Mouse (Mus musculus) forebrain, postnatal 0 days (tissue): ENCODE data around the gene Fam227b. TPM values are rescaled to one million over a fixed set of nuclear protein-coding genes. Genes with fewer than 3 reads are reported as not detected.

Experiments used
- ATAC-seq: fragments of 200-750 bp; cut with Nextera tagmentation; 2 replicates; pipeline ENCODE4 v1.8.0; 2017; ENCODE audit warnings: mild to moderate bottlenecking, moderate library complexity
- DNase-seq: peaks from one replicate; pipeline ENCODE4 v3.0.0-alpha.2; 2015
- H3K27ac ChIP-seq: fragments of 300-500 bp; sonication (generic); 2 replicates; pipeline ENCODE4 v1.5.1; 2014; ENCODE audit warnings: low read depth, mild to moderate bottlenecking, antibody characterized with exemption, low read length, moderate library complexity, mixed read lengths
- H3K27me3 ChIP-seq: fragments of 300-500 bp; sonication (generic); 2 replicates; pipeline ENCODE4 v1.6.1; 2014; ENCODE audit warnings: mild to moderate bottlenecking, low read length, mixed read lengths; ENCODE audit not compliant: insufficient read depth
- H3K36me3 ChIP-seq: fragments of 300-500 bp; sonication (generic); 2 replicates; pipeline ENCODE4 v1.6.1; 2014; ENCODE audit warnings: mild to moderate bottlenecking, moderate library complexity; ENCODE audit not compliant: insufficient read depth
- H3K4me1 ChIP-seq: fragments of 300-500 bp; sonication (generic); 2 replicates; pipeline ENCODE4 v1.6.1; 2014; ENCODE audit warnings: antibody characterized with exemption; ENCODE audit not compliant: insufficient read depth
- H3K4me2 ChIP-seq: fragments of 300-500 bp; sonication (generic); 2 replicates; pipeline ENCODE4 v1.6.1; 2014; ENCODE audit warnings: low read depth, mild to moderate bottlenecking, moderate library complexity
- H3K4me3 ChIP-seq: fragments of 300-500 bp; sonication (generic); 2 replicates; pipeline ENCODE4 v1.5.1; 2014; ENCODE audit warnings: low read depth, low read length, mixed read lengths
- H3K9ac ChIP-seq: fragments of 300-500 bp; sonication (generic); 2 replicates; pipeline ENCODE4 v1.6.1; 2014; ENCODE audit warnings: mild to moderate bottlenecking
- H3K9me3 ChIP-seq: fragments of 300-500 bp; sonication (generic); 2 replicates; pipeline ENCODE4 v1.6.1; 2016; ENCODE audit warnings: low read length
- CTCF ChIP-seq: sonication (generic); IDR thresholded peaks from 2 replicates; pipeline ENCODE4 v1.5.1; 2016; ENCODE audit warnings: antibody characterized with exemption, control low read depth, low read depth
- WGBS: fragments of 180-500 bp; shearing (Covaris S2); extraction: QIAGEN DNeasy Blood & Tissue Kit; methylation state at CpG from one replicate; pipeline ENCODE4 v1.1.7; 2014; 5-methylcytosine and 5-hydroxymethylcytosine counted together
- polyA plus RNA-seq: library from polyadenylated mRNA; unstranded; fragments of >200 nt; fragmentation: Nextera tagmentation; extraction: Ambion mirVana; gene quantifications from 2 replicates; pipeline ENCODE4 v1.2.1, GENCODE M21; 2015
- total RNA-seq: library from RNA; depleted of rRNA; stranded (reverse); fragments of >200 nt; gene quantifications from 2 replicates; pipeline ENCODE4 v1.2.3, GENCODE M21; 2014

The Fam227b gene
- total and polyA plus RNA-seq, 2 experiments from 2014 or later, result not detected

DNA sequence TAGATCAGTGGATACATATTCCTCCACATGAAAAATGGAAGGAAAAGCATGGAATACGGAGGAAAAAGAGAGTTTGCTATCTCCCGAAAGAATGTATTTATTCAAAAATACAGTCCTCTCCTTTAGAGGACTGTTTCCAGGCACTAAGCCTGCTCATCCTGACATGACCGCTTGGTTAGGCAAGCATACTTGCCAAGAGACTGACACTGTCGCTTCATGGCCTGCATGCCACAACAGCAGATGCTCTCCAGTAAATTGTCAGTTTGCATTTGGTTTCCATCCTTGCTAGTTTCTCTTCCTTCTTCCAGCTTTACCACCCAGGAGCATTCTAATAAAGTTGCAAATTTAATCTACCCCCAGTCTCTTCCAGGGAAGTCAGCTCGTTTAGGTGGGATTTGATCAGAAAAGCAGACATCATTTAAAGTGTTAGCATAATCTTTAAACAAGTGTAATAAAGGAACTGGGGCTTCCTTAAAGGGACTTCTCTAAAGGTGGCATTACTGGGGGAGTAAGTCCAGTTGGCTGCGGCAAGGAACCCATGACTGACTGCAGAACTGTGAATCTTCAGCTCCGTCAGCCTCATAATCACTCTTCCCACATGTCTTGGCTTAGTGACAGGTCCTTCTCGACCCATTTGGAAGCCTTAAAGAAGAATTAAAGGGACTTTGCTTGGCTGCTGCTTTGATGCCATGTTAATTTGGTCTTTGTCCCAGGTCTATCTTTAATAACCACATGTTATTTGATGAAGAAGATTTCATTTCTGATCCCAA, 15.2 kb upstream of the Fam227b start:
- TF ChIP-seq CTCF, result no peak
- WGBS, result 75% methylated on average over 8 of the region's 8 CpGs
- Histone ChIP-seq H3K27me3 (no peaks in the 10 kb centered on the region), H3K4me2 (no peak overlapping the region), H3K4me3 (no peak overlapping the region), H3K36me3 (peaks cover 13% of the 10 kb centered on the region), H3K9me3 (no peaks in the 10 kb centered on the region), H3K4me1 (no peaks in the 10 kb centered on the region), H3K27ac (no peak overlapping the region), H3K9ac (no peak overlapping the region)
- DNase-seq, result no peak
- no peak for ATAC-seq

DNA sequence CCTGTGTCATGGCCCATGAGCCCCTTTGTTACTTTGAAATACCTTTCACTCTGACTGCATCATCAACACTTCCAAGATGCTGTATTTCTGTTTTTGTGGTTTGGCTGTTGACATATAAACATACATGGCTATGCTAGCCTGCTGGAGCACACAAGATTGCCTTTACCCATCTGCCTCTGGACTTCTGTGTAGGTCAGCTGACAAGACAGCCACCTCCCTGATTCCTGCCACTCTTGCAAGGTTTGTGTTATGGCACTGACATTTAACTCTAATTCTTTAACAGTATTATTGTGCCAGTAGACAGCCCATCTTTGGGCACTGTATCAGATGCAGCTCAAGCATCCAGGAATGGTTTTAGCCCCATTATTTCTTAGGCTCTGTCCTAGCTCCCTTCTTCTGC, 14.5 kb upstream of the Fam227b start:
- no peak for TF ChIP-seq CTCF
- Histone ChIP-seq H3K27ac (no peak overlapping the region), H3K4me2 (no peak overlapping the region), H3K4me1 (no peaks in the 10 kb centered on the region), H3K27me3 (no peaks in the 10 kb centered on the region), H3K4me3 (no peak overlapping the region), H3K9ac (no peak overlapping the region), H3K9me3 (no peaks in the 10 kb centered on the region), H3K36me3 (peaks cover 19% of the 10 kb centered on the region)
- DNase-seq (no peak), ATAC-seq (no peak)

- DNase-seq (no peak), ATAC-seq (no peak)
- WGBS, result 97% methylated on average over 5 of the region's 5 CpGs
- no peak overlapping the region for H3K4me2 ChIP-seq
- no peak overlapping the region for H3K4me3 ChIP-seq
- no peaks in the 10 kb centered on the region for H3K9me3 ChIP-seq
- no peaks in the 10 kb centered on the region for H3K27me3 ChIP-seq
- H3K4me1 ChIP-seq, result no peaks in the 10 kb centered on the region
- H3K36me3 ChIP-seq, result peaks cover 25% of the 10 kb centered on the region
- TF ChIP-seq CTCF, result no peak
- no peak overlapping the region for H3K27ac ChIP-seq
- no peak overlapping the region for H3K9ac ChIP-seq
Observed at GRCm38 (mm10) chr2:126165277-126166018, 13.6 kb upstream of the Fam227b start.

- Histone ChIP-seq H3K4me1 (peaks cover 1% of the 10 kb centered on the region; the same call in 1 of the 2 replicates), H3K9me3 (no peaks in the 10 kb centered on the region), H3K27me3 (no peaks in the 10 kb centered on the region), H3K9ac (no peak overlapping the region), H3K36me3 (no peaks in the 10 kb centered on the region), H3K27ac (no peak overlapping the region), H3K4me3 (no peak overlapping the region), H3K4me2 (no peak overlapping the region)
- ATAC-seq, result no peak
- DNase-seq, result no peak
- no peak for TF ChIP-seq CTCF
Observed at GRCm38 (mm10) chr2:126147723-126148122, 4.1 kb downstream of the Fam227b start.

DNA sequence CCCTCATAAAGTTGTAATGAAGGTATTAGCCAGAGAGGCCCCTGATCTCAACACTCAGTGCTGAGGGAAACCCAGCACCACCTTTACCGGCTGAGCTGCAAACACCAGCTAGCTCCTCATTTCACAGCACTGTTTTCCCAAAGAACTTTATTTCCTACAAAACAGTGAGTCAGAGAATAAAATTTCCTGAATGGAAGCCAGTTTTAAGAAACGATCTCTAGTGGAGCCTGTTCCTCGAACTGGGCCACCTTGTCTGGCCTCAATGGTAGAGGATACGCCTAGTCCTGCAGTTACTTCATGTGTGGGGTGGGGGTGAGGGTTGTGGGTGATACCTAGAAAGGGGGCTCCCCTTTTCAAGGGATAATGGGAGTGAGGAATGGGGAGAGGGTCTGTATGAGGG, 57.2 kb downstream of the Fam227b start:
- Histone ChIP-seq H3K36me3 (no peaks in the 10 kb centered on the region), H3K4me2 (no peak overlapping the region), H3K9ac (no peak overlapping the region), H3K27me3 (no peaks in the 10 kb centered on the region), H3K9me3 (no peaks in the 10 kb centered on the region), H3K4me3 (no peak overlapping the region), H3K4me1 (no peaks in the 10 kb centered on the region), H3K27ac (no peak overlapping the region)
- DNase-seq (no peak), ATAC-seq (no peak)
- no peak for TF ChIP-seq CTCF
- 89% methylated on average over 4 of the region's 4 CpGs for whole genome bisulfite sequencing

DNA sequence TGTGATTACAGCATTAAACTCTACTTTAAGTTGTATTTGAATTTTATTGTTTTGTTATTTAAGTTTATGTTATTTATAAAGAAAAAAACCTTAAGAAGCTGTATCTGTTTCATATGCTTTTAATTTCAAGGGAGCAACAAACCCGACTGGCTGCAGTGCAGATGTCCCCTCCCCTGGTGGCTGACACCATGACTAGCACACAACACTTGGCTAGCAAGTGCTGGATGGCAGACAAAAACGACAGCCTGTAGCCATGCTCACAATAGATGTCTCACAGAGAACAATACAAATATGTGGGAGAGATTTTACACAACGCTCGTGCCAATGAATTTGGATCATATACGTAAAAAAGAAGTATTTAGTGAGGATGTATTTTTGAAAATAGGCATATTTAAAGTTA, 61.4 kb downstream of the Fam227b start:
- 55% methylated on average over 5 of the region's 5 CpGs for WGBS
- Histone ChIP-seq H3K4me1 (no peaks in the 10 kb centered on the region), H3K4me2 (no peak overlapping the region), H3K9me3 (no peaks in the 10 kb centered on the region), H3K9ac (no peak overlapping the region), H3K36me3 (no peaks in the 10 kb centered on the region), H3K27ac (no peak overlapping the region), H3K4me3 (no peak overlapping the region), H3K27me3 (no peaks in the 10 kb centered on the region)
- ATAC-seq, result peak; percentile 53; the same call in 1 of the 2 replicates
- DNase-seq, result no peak
- TF ChIP-seq CTCF, result no peak

GRCm38 (mm10) chr2:126086187-126086586, 65.6 kb downstream of the Fam227b start:
- 67% methylated on average over 8 of the region's 8 CpGs for WGBS
- Histone ChIP-seq H3K4me1 (no peaks in the 10 kb centered on the region), H3K9ac (no peak overlapping the region), H3K27ac (no peak overlapping the region), H3K9me3 (no peaks in the 10 kb centered on the region), H3K27me3 (no peaks in the 10 kb centered on the region), H3K4me2 (no peak overlapping the region), H3K36me3 (no peaks in the 10 kb centered on the region), H3K4me3 (no peak overlapping the region)
- no peak for DNase-seq
- no peak for TF ChIP-seq CTCF
- no peak for ATAC-seq
